Mouse (Mus musculus) stomach, embryonic 14.5 days (tissue): ENCODE results near the gene Ccl24. TPM values are rescaled to one million over a fixed set of nuclear protein-coding genes. Genes with fewer than 3 reads are reported as not detected.

Experiments used
- ATAC-seq: fragments of 200-750 bp; cut with Nextera tagmentation; 2 replicates; pipeline ENCODE4 v1.8.0; 2017; ENCODE audit warnings: low read depth, moderate TSS enrichment; ENCODE audit not compliant: insufficient number of reproducible peaks, insufficient read depth, low FRiP score
- H3K27ac ChIP-seq: fragments of 300-500 bp; sonication (generic); 2 replicates; pipeline ENCODE4 v1.5.1; 2014; ENCODE audit warnings: mild to moderate bottlenecking, low read length, moderate library complexity, mixed read lengths
- H3K27me3 ChIP-seq: fragments of 300-500 bp; sonication (generic); 2 replicates; pipeline ENCODE4 v1.6.1; 2014; ENCODE audit warnings: low read length, control low read depth, mixed read lengths; ENCODE audit not compliant: control insufficient read depth, insufficient read depth
- H3K36me3 ChIP-seq: fragments of 300-500 bp; sonication (generic); 2 replicates; pipeline ENCODE4 v1.6.1; 2014; ENCODE audit warnings: mild to moderate bottlenecking, control low read depth, low read length, moderate library complexity, mixed read lengths; ENCODE audit not compliant: control insufficient read depth, insufficient read depth
- H3K4me1 ChIP-seq: fragments of 300-500 bp; sonication (generic); 2 replicates; pipeline ENCODE4 v1.6.1; 2014; ENCODE audit warnings: low read length, control low read depth, mixed read lengths; ENCODE audit not compliant: control insufficient read depth, insufficient read depth
- H3K4me2 ChIP-seq: fragments of 300-500 bp; sonication (generic); replicated peaks from 2 replicates; pipeline ENCODE4 v1.6.1; 2014; ENCODE audit warnings: low read depth, low read length, control low read depth
- H3K4me3 ChIP-seq: fragments of 300-500 bp; sonication (generic); 2 replicates; pipeline ENCODE4 v1.5.1; 2014; ENCODE audit warnings: low read depth, low read length, control low read depth
- H3K9ac ChIP-seq: fragments of 300-500 bp; sonication (generic); replicated peaks from 2 replicates; pipeline ENCODE4 v1.6.1; 2014; ENCODE audit warnings: low read depth, mild to moderate bottlenecking, control low read depth, low read length, moderate library complexity, mixed read lengths
- H3K9me3 ChIP-seq: fragments of 300-500 bp; sonication (generic); 2 replicates; pipeline ENCODE4 v1.6.1; 2016; ENCODE audit warnings: low read depth, low read length, control low read depth; ENCODE audit not compliant: control insufficient read depth
- WGBS: fragments of 180-500 bp; shearing (Covaris S2); extraction: QIAGEN DNeasy Blood & Tissue Kit; methylation state at CpG from one replicate; pipeline ENCODE4 v1.1.7; 2014; 5-methylcytosine and 5-hydroxymethylcytosine counted together
- polyA plus RNA-seq: library from polyadenylated mRNA; unstranded; fragments of >200 nt; fragmentation: Nextera tagmentation; extraction: Ambion mirVana; gene quantifications from 2 replicates; pipeline ENCODE4 v1.2.1, GENCODE M21; 2014

Ccl24 gene
- polyA plus RNA-seq, 1 experiment from 2014 or later = 3.6 TPM

- ATAC-seq = no peak
- no peak overlapping the region for H3K4me3 ChIP-seq
- WGBS = 77% methylated on average over 4 of the region's 4 CpGs
Observed at GRCm38 (mm10) chr5:135537326-135537725, 35.5 kb downstream of the Ccl24 start.

GRCm38 (mm10) chr5:135535867-135536266 lies 37.0 kb downstream of the Ccl24 start:
- no peaks in the 10 kb centered on the region for H3K27me3 ChIP-seq
- H3K4me3 ChIP-seq = no peak overlapping the region
- H3K9me3 ChIP-seq = no peaks in the 10 kb centered on the region
- H3K4me1 ChIP-seq = no peaks in the 10 kb centered on the region
- H3K27ac ChIP-seq = no peak overlapping the region
- no peak overlapping the region for H3K9ac ChIP-seq
- ATAC-seq = no peak
- H3K36me3 ChIP-seq = no peaks in the 10 kb centered on the region
- no peak overlapping the region for H3K4me2 ChIP-seq

More at GRCm38 (mm10) chr5:135537326-135537725, 35.5 kb downstream of the Ccl24 start:
- no peaks in the 10 kb centered on the region for H3K36me3 ChIP-seq
- H3K27ac ChIP-seq = no peak overlapping the region
- no peaks in the 10 kb centered on the region for H3K9me3 ChIP-seq
- H3K9ac ChIP-seq = no peak overlapping the region
- H3K4me2 ChIP-seq = no peak overlapping the region
- no peaks in the 10 kb centered on the region for H3K4me1 ChIP-seq
- no peaks in the 10 kb centered on the region for H3K27me3 ChIP-seq

- WGBS = 71% methylated on average over 10 of the region's 10 CpGs
- Histone ChIP-seq H3K27me3 (no peaks in the 10 kb centered on the region), H3K4me3 (no peak overlapping the region), H3K36me3 (no peaks in the 10 kb centered on the region), H3K4me1 (no peaks in the 10 kb centered on the region), H3K27ac (no peak overlapping the region), H3K9me3 (no peaks in the 10 kb centered on the region), H3K9ac (no peak overlapping the region), H3K4me2 (no peak overlapping the region)
- no peak for ATAC-seq
Observed at GRCm38 (mm10) chr5:135533431-135533830, 39.4 kb downstream of the Ccl24 start.

GRCm38 (mm10) chr5:135531306-135531845 lies 41.5 kb downstream of the Ccl24 start:
- H3K4me2 ChIP-seq = no peak overlapping the region
- no peaks in the 10 kb centered on the region for H3K9me3 ChIP-seq
- H3K27ac ChIP-seq = no peak overlapping the region; the same call in 1 of the 2 replicates
- no peak overlapping the region for H3K4me3 ChIP-seq
- ATAC-seq = no peak
- H3K27me3 ChIP-seq = no peaks in the 10 kb centered on the region
- no peaks in the 10 kb centered on the region for H3K36me3 ChIP-seq
- no peak overlapping the region for H3K9ac ChIP-seq
- no peaks in the 10 kb centered on the region for H3K4me1 ChIP-seq
- 50% methylated on average over 11 of the region's 11 CpGs for WGBS

- Histone ChIP-seq H3K4me2 (no peak overlapping the region), H3K4me1 (no peaks in the 10 kb centered on the region), H3K9ac (no peak overlapping the region), H3K27ac (no peak overlapping the region), H3K36me3 (no peaks in the 10 kb centered on the region), H3K4me3 (no peak overlapping the region), H3K27me3 (no peaks in the 10 kb centered on the region), H3K9me3 (no peaks in the 10 kb centered on the region)
- WGBS = 80% methylated on average over 2 of the region's 2 CpGs
- no peak for ATAC-seq
Observed at GRCm38 (mm10) chr5:135529964-135530363, 42.9 kb downstream of the Ccl24 start.

GRCm38 (mm10) chr5:135529310-135529709 lies 43.5 kb downstream of the Ccl24 start:
- H3K27me3 ChIP-seq = no peaks in the 10 kb centered on the region

GRCm38 (mm10) chr5:135527986-135528385 lies 44.9 kb downstream of the Ccl24 start:
- no peak for ATAC-seq
- no peak overlapping the region for H3K27ac ChIP-seq
- 34% methylated on average over 7 of the region's 7 CpGs for WGBS
- no peak overlapping the region for H3K9ac ChIP-seq
- no peaks in the 10 kb centered on the region for H3K9me3 ChIP-seq
- H3K4me2 ChIP-seq = no peak overlapping the region
- no peaks in the 10 kb centered on the region for H3K27me3 ChIP-seq
- no peak overlapping the region for H3K4me3 ChIP-seq
- no peaks in the 10 kb centered on the region for H3K4me1 ChIP-seq
- no peaks in the 10 kb centered on the region for H3K36me3 ChIP-seq

More at GRCm38 (mm10) chr5:135529310-135529709, 43.5 kb downstream of the Ccl24 start:
- H3K9me3 ChIP-seq = no peaks in the 10 kb centered on the region
- no peak for ATAC-seq
- H3K9ac ChIP-seq = no peak overlapping the region
- no peaks in the 10 kb centered on the region for H3K4me1 ChIP-seq
- no peak overlapping the region for H3K27ac ChIP-seq
- H3K36me3 ChIP-seq = no peaks in the 10 kb centered on the region
- H3K4me3 ChIP-seq = no peak overlapping the region
- WGBS = 79% methylated on average over 3 of the region's 3 CpGs
- no peak overlapping the region for H3K4me2 ChIP-seq

- no peaks in the 10 kb centered on the region for H3K4me1 ChIP-seq
- no peaks in the 10 kb centered on the region for H3K36me3 ChIP-seq
- 39% methylated on average over 11 of the region's 11 CpGs for WGBS
- no peak overlapping the region for H3K4me3 ChIP-seq
- ATAC-seq = no peak
- no peak overlapping the region for H3K4me2 ChIP-seq
- no peak overlapping the region for H3K27ac ChIP-seq
- no peaks in the 10 kb centered on the region for H3K27me3 ChIP-seq
- H3K9me3 ChIP-seq = no peaks in the 10 kb centered on the region
- H3K9ac ChIP-seq = no peak overlapping the region
Observed at GRCm38 (mm10) chr5:135524660-135525560, 47.9 kb downstream of the Ccl24 start.
